Mouse (Mus musculus) erythroblast, embryonic 14.5 days (primary cell): ENCODE results near the gene Tgfbi. TPM values are rescaled to one million over a fixed set of nuclear protein-coding genes. Genes with fewer than 3 reads are reported as not detected.

Experiments used
- H3K27me3 ChIP-seq: 2 replicates; pipeline ENCODE4 v1.6.1; 2012; ENCODE audit warnings: inconsistent platforms; ENCODE audit not compliant: control insufficient read depth
- H3K36me3 ChIP-seq: 2 replicates; pipeline ENCODE4 v1.6.1; 2012; ENCODE audit warnings: mild to moderate bottlenecking, inconsistent platforms; ENCODE audit not compliant: control insufficient read depth
- H3K4me1 ChIP-seq: 2 replicates; pipeline ENCODE4 v1.6.1; 2012; ENCODE audit warnings: inconsistent platforms; ENCODE audit not compliant: control insufficient read depth
- H3K4me3 ChIP-seq: replicated peaks from 2 replicates; pipeline ENCODE3; 2012; ENCODE audit warnings: moderate library complexity, mild to moderate bottlenecking, inconsistent platforms
- H3K9me3 ChIP-seq: 2 replicates; pipeline ENCODE4 v1.6.1; 2012; ENCODE audit warnings: low read length, inconsistent platforms, mixed read lengths; ENCODE audit not compliant: control insufficient read depth
- GATA1 ChIP-seq: IDR thresholded peaks from 2 replicates; pipeline ENCODE4 v1.6.1; 2012; ENCODE audit warnings: low read length, inconsistent platforms, mixed read lengths
- TAL1 ChIP-seq: IDR thresholded peaks from 3 replicates; pipeline ENCODE4 v1.6.1; 2012; ENCODE audit warnings: low read length, inconsistent platforms, mixed read lengths
- polyA plus RNA-seq: library from polyadenylated mRNA; stranded (reverse); fragments of >175 nt; gene quantifications from 2 replicates; pipeline ENCODE4 v1.2.3, GENCODE M21; 2012

Gene Tgfbi
- polyA plus RNA-seq, 1 experiment: 0.18 TPM

DNA sequence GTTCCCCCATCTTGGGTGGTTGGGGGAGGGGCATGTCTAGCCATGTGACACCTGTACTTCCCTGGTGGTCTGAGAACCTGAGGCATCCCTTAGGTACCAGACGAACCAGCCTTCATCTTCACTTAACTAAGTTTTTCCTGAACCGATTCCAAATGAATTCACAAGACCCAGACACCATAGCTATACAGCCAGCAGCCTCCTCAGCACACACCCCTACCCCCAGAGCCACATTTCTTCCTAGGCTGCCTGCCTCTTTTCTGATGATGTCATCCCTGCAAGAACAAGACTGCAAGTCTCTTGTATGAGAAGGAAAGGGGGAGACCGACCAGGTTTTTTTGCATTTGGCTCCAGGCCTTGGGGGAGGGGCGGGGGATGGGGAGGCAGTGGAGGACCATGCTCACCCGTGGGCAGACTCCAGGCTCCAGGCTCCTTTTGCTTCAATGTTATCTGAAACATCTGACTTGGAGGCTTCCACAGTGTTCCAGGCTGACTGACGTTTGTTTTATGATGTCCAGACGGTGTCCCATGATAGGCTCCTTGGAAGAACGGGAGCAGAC lies 13.0 kb downstream of the Tgfbi start:
- TF ChIP-seq GATA1 (no peak), TAL1 (no peak)
- H3K4me3 ChIP-seq: no peak overlapping the region
- no peaks in the 10 kb centered on the region for H3K36me3 ChIP-seq
- H3K27me3 ChIP-seq: no peaks in the 10 kb centered on the region
- H3K4me1 ChIP-seq: no peaks in the 10 kb centered on the region
- H3K9me3 ChIP-seq: no peaks in the 10 kb centered on the region

DNA sequence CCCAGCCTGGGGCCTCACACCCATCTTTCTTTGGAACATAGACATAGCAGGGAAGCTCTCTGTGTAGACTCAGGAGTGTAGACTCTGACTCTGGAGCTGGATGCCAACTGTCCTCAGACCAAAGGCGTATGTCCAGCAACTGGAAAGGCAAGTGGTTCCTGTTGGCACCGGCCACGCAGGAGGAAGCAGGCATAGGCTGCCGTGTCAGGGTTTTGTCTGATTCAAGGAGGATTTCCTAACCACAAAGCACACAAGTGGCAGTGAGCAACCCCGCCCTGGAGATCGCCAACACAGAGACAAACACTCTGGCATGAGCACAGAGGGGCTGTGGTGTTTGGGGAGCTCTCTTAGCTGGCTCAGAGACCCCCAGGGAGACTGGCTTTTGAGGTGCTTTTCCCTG lies 17.2 kb downstream of the Tgfbi start:
- Histone ChIP-seq H3K4me1 (no peaks in the 10 kb centered on the region), H3K27me3 (no peaks in the 10 kb centered on the region), H3K9me3 (no peaks in the 10 kb centered on the region), H3K4me3 (no peak overlapping the region), H3K36me3 (no peaks in the 10 kb centered on the region)
- TF ChIP-seq GATA1 (no peak), TAL1 (no peak)

DNA sequence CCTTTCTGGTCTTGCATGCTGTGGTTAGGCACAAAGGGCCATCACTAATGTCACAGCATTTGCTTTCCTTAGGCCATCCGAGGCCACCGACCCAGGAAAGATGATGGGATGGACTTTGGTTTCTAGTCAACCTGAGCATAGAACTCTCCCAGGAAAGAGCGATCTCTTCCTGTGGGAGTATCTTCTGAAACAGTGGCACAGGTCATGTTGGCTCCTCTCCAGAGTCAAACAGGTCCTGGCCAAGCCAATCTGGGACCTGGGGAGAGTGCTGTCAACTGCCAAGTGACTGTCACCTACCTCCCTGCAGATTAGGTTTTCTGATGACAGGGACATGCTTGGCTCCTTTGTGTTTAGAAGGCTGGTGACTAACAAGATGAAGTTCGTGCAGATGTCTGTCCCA lies 20.8 kb downstream of the Tgfbi start:
- H3K9me3 ChIP-seq: no peaks in the 10 kb centered on the region
- H3K36me3 ChIP-seq: no peaks in the 10 kb centered on the region
- H3K4me1 ChIP-seq: no peaks in the 10 kb centered on the region
- H3K4me3 ChIP-seq: no peak overlapping the region
- no peak for TF ChIP-seq GATA1
- H3K27me3 ChIP-seq: no peaks in the 10 kb centered on the region

DNA sequence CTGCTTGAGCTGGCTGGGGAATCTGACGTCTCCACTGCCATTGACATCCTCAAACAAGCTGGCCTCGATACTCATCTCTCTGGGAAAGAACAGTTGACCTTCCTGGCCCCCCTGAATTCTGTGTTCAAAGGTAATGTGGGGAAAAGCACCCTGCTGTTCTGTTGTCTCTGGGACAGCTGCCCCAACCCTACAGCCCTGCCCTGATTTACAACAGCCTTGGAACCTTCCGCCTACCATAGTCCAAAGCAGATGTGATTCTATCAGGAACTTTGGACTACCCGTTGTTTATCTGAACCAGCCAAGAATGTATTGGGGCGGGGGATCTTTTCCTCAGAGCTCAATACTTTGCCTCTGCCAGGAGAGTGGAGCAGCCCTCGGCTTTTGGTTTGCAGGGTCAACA lies 21.2 kb downstream of the Tgfbi start:
- TF ChIP-seq TAL1: no peak
- TF ChIP-seq GATA1: no peak
- Histone ChIP-seq H3K27me3 (no peaks in the 10 kb centered on the region), H3K4me1 (no peaks in the 10 kb centered on the region), H3K4me3 (no peak overlapping the region), H3K36me3 (no peaks in the 10 kb centered on the region), H3K9me3 (no peaks in the 10 kb centered on the region)

DNA sequence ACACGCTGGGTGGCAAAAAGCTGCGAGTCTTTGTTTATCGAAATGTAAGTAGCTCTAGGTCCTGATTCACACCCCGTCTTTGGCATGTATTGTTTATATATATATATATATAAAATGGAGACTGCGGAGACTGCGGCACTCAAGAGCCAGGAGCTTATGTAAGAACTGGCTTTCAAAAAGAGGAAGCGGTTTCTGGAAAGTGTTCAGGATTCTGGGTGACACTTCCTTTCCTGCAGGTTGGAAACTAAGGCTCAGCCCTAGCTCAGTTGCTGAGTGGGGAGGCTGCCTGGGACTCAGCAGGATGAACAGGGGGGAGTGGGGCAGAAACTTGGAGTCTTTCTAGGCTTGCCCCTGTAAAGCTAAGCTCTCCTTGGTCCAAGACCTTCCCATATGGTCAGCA lies 22.0 kb downstream of the Tgfbi start:
- Histone ChIP-seq H3K9me3 (no peaks in the 10 kb centered on the region), H3K27me3 (no peaks in the 10 kb centered on the region), H3K4me3 (no peak overlapping the region), H3K4me1 (no peaks in the 10 kb centered on the region), H3K36me3 (no peaks in the 10 kb centered on the region)
- TF ChIP-seq TAL1 (no peak), GATA1 (no peak)

DNA sequence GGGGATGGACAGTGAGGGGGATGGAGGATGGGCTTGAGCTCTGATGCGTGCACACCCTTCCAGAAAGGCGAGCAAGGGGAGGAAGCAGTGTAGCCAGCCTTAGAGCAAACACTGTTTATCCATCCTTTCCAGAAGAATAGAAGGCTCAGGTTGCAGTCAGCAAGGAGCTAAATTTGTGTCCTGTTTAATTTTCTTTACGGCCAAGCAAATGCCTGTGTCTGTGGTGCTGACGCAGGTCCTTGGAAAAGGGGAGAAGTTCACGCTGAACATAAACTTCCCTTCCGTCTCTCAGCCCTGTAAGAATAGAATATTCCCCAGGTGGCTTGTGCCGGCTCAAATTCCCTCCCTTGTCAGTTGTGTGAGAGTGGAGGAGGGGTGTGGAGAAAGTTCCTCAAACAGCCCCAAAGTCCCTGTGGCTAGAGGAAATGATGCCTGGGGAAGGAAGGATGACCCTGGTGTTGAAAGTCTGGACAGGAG lies 24.9 kb downstream of the Tgfbi start:
- H3K4me1 ChIP-seq: no peaks in the 10 kb centered on the region
- no peak overlapping the region for H3K4me3 ChIP-seq
- H3K9me3 ChIP-seq: no peaks in the 10 kb centered on the region

DNA sequence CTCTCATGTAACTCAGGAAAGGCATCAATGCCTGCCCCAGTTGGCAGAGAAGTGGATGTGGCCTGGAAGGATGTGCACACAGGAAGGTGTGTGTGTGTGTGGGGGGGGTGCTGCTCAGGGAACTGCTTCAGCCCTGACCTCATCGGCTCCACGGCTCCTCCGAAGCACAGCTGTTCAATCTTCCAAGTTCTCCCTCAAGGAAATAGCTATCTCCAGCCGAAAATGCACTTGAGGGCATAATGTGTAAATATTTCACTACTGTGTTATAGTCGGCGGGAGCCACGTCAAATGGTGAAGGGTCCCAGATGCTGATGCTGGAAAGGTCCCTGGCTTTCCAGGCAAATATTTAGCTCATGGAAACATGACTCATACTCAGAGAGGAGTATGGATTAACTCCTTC lies 25.6 kb downstream of the Tgfbi start:
- Histone ChIP-seq H3K4me1 (no peaks in the 10 kb centered on the region), H3K27me3 (no peaks in the 10 kb centered on the region), H3K4me3 (no peak overlapping the region), H3K36me3 (no peaks in the 10 kb centered on the region), H3K9me3 (no peaks in the 10 kb centered on the region)
- no peak for TF ChIP-seq GATA1
- no peak for TF ChIP-seq TAL1

More for the DNA sequence above, 24.9 kb downstream of the Tgfbi start:
- Histone ChIP-seq H3K36me3 (no peaks in the 10 kb centered on the region), H3K27me3 (no peaks in the 10 kb centered on the region)
- TF ChIP-seq TAL1: no peak
- no peak for TF ChIP-seq GATA1

DNA sequence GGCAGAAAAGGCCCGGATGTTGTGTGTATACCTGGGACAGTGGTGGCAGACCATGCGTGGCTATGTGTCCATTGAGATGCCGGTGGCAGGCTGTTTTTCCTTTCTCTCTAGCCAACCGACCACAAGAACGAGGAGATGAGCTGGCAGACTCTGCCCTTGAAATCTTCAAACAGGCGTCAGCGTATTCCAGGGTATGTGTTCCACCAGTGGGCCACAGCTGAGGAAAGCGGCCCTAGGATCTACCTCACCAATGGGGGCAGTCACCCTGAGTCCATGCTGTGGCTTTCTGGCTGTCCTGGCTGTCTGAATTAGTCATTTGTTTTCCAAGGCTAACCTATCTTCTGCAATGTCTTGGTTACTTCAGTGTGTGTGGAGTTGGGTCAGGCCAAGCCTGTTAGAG lies 27.7 kb downstream of the Tgfbi start:
- H3K4me1 ChIP-seq: no peaks in the 10 kb centered on the region
- no peaks in the 10 kb centered on the region for H3K27me3 ChIP-seq
- H3K4me3 ChIP-seq: no peak overlapping the region
- H3K36me3 ChIP-seq: no peaks in the 10 kb centered on the region
- TF ChIP-seq GATA1 (no peak), TAL1 (no peak)
- no peaks in the 10 kb centered on the region for H3K9me3 ChIP-seq

DNA sequence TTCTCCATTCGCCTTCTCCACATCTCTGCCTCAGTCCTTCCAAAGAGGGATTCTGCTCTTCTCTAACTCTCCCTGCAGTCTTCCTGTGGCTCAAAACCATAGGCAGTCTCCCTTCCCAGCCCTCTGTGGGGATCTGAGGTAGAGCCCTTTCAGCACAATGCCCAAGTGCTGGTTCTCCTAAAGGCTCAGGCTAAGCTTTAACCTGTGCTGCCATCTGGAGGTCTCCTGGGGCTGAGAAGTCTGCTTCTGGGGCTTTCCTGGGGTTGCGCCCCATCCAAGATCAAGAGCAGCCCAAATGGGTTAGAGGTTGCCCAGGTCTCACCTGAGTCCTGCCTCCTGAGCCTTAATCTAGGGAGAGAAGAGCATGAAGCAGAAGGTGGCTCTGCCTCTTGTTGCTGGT lies 32.4 kb downstream of the Tgfbi start:
- H3K27me3 ChIP-seq: no peaks in the 10 kb centered on the region
- no peaks in the 10 kb centered on the region for H3K36me3 ChIP-seq
- no peak for TF ChIP-seq TAL1
- no peak for TF ChIP-seq GATA1
- H3K4me3 ChIP-seq: no peak overlapping the region
- no peaks in the 10 kb centered on the region for H3K9me3 ChIP-seq
- H3K4me1 ChIP-seq: no peaks in the 10 kb centered on the region

DNA sequence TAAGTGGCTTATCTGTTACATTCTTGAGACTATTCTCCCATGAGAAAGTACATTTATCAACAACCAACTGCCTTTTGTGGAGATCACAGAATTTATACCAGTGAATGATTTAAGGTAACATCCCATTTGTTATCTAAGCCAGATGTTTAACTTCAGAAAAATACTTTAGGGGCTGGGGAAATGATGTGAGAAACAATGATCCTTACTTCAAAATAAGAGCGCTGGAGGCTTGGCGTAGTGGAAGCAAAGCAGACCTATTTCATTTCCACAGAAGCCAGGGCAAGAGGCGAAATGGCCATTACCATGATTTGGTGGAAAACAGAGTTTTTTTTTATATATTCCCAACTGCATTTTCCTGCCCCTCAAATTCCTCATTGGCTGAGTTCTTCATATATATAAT lies 34.7 kb downstream of the Tgfbi start:
- TF ChIP-seq GATA1: no peak
- no peak for TF ChIP-seq TAL1
- no peaks in the 10 kb centered on the region for H3K36me3 ChIP-seq
- H3K4me1 ChIP-seq: no peaks in the 10 kb centered on the region
- H3K27me3 ChIP-seq: no peaks in the 10 kb centered on the region
- H3K4me3 ChIP-seq: no peak overlapping the region
- H3K9me3 ChIP-seq: no peaks in the 10 kb centered on the region
